Mouse (Mus musculus): Measurements from ENCODE around the gene Hmcn2.

- TF ChIP-seq POLR2A (IDR thresholded peaks at IDR 0.05; ENCODE audit: extremely low read depth, insufficient read depth, low read length), result no peak
- no peak for TF ChIP-seq CTCF (IDR thresholded peaks at IDR 0.05; ENCODE audit: extremely low read depth, insufficient read depth, low read length)
Measured at GRCm38 (mm10) chr2:31477234-31478161, 163.3 kb downstream of the Hmcn2 start.
